8 mouse cellular contexts compared by ENCODE assay signal in the genomic region with DNA sequence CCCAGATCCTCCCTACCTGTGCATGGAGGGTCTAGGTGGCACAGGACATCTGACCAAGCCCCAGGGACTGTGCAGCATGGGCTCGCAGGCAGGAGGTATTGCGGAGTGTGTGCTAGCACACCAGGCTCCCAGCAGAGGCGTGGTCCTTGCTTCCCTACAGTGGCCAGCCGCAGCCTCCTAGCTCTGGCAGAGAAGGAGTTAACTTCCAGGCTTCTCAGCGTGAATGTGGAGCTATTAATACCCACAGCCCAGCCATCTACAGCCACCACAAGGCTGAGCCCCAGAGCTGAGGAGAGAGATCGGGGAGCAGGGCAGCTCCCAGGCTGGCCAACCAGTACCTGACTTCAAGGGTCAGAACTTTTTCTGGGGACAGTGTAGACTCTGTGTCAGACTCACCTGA. TPM values are rescaled to one million over a fixed set of nuclear protein-coding genes. Genes with fewer than 3 reads are reported as not detected.
DNase-seq lines count a peak whose midpoint lies in the region; ATAC-seq lines count a peak whose summit lies in the region.

No protein-coding gene starts in this region.

- H3K9ac ChIP-seq in heart, embryonic 15.5 days, result peak overlapping the region; percentile 38
- no peak overlapping the region; the same call in 1 of the 2 replicates for H3K9ac ChIP-seq in midbrain, embryonic 14.5 days (replicated peaks; ENCODE audit: low read length)

- H3K9me3 ChIP-seq in embryonic facial prominence, embryonic 10.5 days, result no peaks in the 10 kb centered on the region
- no peaks in the 10 kb centered on the region for H3K9me3 ChIP-seq in heart, embryonic 15.5 days (replicated peaks)
- no peaks in the 10 kb centered on the region for H3K9me3 ChIP-seq in midbrain, embryonic 14.5 days (ENCODE audit: control insufficient read depth, low read length)

- DNase-seq in heart, adult 11 months, result peak; percentile 97
- no peak for DNase-seq in heart, postnatal 25 days (ENCODE audit: low spot score)
- peak; percentile 27 for DNase-seq in embryonic facial prominence, embryonic 10.5 days (ENCODE audit: low spot score)
- DNase-seq in midbrain, embryonic 14.5 days, result peak; percentile 50
- DNase-seq in adrenal gland, postnatal 10 days, result no peak
- no peak for DNase-seq in layer of hippocampus, adult 8-10 months (ENCODE audit: low spot score in 2 of 2)
- no peak for DNase-seq in left cerebral cortex, postnatal 10 days (ENCODE audit: extremely low spot score in 1 of 2, low spot score in 2 of 2)

- H3K27me3 ChIP-seq in embryonic facial prominence, embryonic 10.5 days (replicated peaks; ENCODE audit: low read depth, poor library complexity, severe bottlenecking), result peaks cover 34% of the 10 kb centered on the region
- H3K27me3 ChIP-seq in heart, embryonic 15.5 days, result no peaks in the 10 kb centered on the region
- H3K27me3 ChIP-seq in midbrain, embryonic 14.5 days (ENCODE audit: control insufficient read depth, insufficient read depth, low read length), result no peaks in the 10 kb centered on the region

- H3K4me1 ChIP-seq in embryonic facial prominence, embryonic 10.5 days, result peaks cover 18% of the 10 kb centered on the region
- peaks cover 28% of the 10 kb centered on the region for H3K4me1 ChIP-seq in heart, embryonic 15.5 days (replicated peaks)
- H3K4me1 ChIP-seq in midbrain, embryonic 14.5 days (ENCODE audit: control insufficient read depth, insufficient read depth, low read length), result 0 out of 2 replicates have a peak, but pooled peaks cover 4% of the 10 kb centered on the region

- H3K36me3 ChIP-seq in embryonic facial prominence, embryonic 10.5 days (replicated peaks), result no peaks in the 10 kb centered on the region
- no peaks in the 10 kb centered on the region for H3K36me3 ChIP-seq in heart, embryonic 15.5 days
- no peaks in the 10 kb centered on the region for H3K36me3 ChIP-seq in midbrain, embryonic 14.5 days (ENCODE audit: control insufficient read depth, insufficient read depth, low read length)

- H3K4me3 ChIP-seq in embryonic facial prominence, embryonic 10.5 days, result 0 out of 2 replicates have a peak overlapping the region, but pooled peaks have one; percentile 4
- H3K4me3 ChIP-seq in heart, embryonic 15.5 days, result peak overlapping the region; percentile 52
- H3K4me3 ChIP-seq in midbrain, embryonic 14.5 days (replicated peaks; ENCODE audit: low read depth, low read length), result no peak overlapping the region

- intact Hi-C loops in heart, postnatal 25 days (cut with DNase I), result loop anchor here (2.0 kb wide), 1 partner anchor 31 kb away; no protein-coding TSS in a partner anchor
- intact Hi-C loops in left cerebral cortex, postnatal 10 days (cut with DNase I), result no loop called here

- 6% methylated on average over 6 of the region's 6 CpGs for WGBS in embryonic facial prominence, embryonic 10.5 days
- WGBS in heart, embryonic 15.5 days, result 5% methylated on average over 6 of the region's 6 CpGs
- WGBS in midbrain, embryonic 14.5 days, result 6% methylated on average over 6 of the region's 6 CpGs

- no peak overlapping the region for H3K27ac ChIP-seq in embryonic facial prominence, embryonic 10.5 days (replicated peaks)
- peak overlapping the region; percentile 65 for H3K27ac ChIP-seq in heart, embryonic 15.5 days
- no peak overlapping the region for H3K27ac ChIP-seq in midbrain, embryonic 14.5 days (replicated peaks; ENCODE audit: low read depth, low read length)

- peak overlapping the region; percentile 67 for H3K4me2 ChIP-seq in heart, embryonic 15.5 days
- H3K4me2 ChIP-seq in midbrain, embryonic 14.5 days (ENCODE audit: low read length), result peak overlapping the region; percentile 17

- ATAC-seq in heart, embryonic 15.5 days (replicated peaks; ENCODE audit: insufficient number of reproducible peaks, insufficient read depth, low FRiP score, low read depth), result peak; percentile 61
- no peak for ATAC-seq in midbrain, embryonic 14.5 days (ENCODE audit: low FRiP score, low TSS enrichment)

RNA-seq across cellular contexts. Expression of gene Sbk1, which starts 24.3 kb away (rescaled TPM):
- total RNA-seq in heart, postnatal 25 days (2021), result 10 to 100 TPM; 76.5 to 86.4 TPM
- polyA plus RNA-seq in embryonic facial prominence, embryonic 10.5 days (2016; fragmentation: Nextera tagmentation; extraction: Ambion mirVana), result 91.0 and 102 TPM in 2 replicates
- 11.2 and 16.4 TPM in 2 replicates for polyA plus RNA-seq in heart, embryonic 15.5 days (2015; fragmentation: Nextera tagmentation; extraction: Ambion mirVana)
- 391 and 401 TPM in 2 replicates for polyA plus RNA-seq in midbrain, embryonic 14.5 days (2014; fragmentation: Nextera tagmentation; extraction: Ambion mirVana)
- total RNA-seq in adrenal gland, postnatal 10 days (2021), result 10 to 100 TPM; 40.7 to 52.5 TPM
- 10 to 100 TPM; 56.4 to 75.1 (median 65.6) TPM for total RNA-seq in layer of hippocampus, adult 8-10 months (2022)
- 100 to 1,000 TPM; 142 to 147 TPM for total RNA-seq in left cerebral cortex, postnatal 10 days (2021)

RNA-seq across cellular contexts. Expression of gene Xpo6, which starts 47.8 kb away (rescaled TPM):
- 10 to 100 TPM; 19.2 to 23.7 TPM for total RNA-seq in heart, postnatal 25 days (2021)
- 70.2 and 74.3 TPM in 2 replicates for polyA plus RNA-seq in embryonic facial prominence, embryonic 10.5 days (2016; fragmentation: Nextera tagmentation; extraction: Ambion mirVana)
- 21.9 and 35.4 TPM in 2 replicates for polyA plus RNA-seq in heart, embryonic 15.5 days (2015; fragmentation: Nextera tagmentation; extraction: Ambion mirVana)
- 64.2 and 65.1 TPM in 2 replicates for polyA plus RNA-seq in midbrain, embryonic 14.5 days (2014; fragmentation: Nextera tagmentation; extraction: Ambion mirVana)
- 10 to 100 TPM; 68.7 to 91.2 TPM for total RNA-seq in adrenal gland, postnatal 10 days (2021)
- total RNA-seq in layer of hippocampus, adult 8-10 months (2022), result 10 to 100 TPM; 89.1 to 99.7 (median 96.2) TPM
- 100 to 1,000 TPM; 101 to 103 TPM for total RNA-seq in left cerebral cortex, postnatal 10 days (2021)

Comparison
In these comparisons a context has a peak if more than half of its experiments do, and no peak if none do; other contexts are left out.
1. DNase-seq: peak in heart, adult 11 months (single experiment), embryonic facial prominence, embryonic 10.5 days (single experiment) and midbrain, embryonic 14.5 days (single experiment); none in heart, postnatal 25 days (single experiment), adrenal gland, postnatal 10 days (single experiment), layer of hippocampus, adult 8-10 months (0 of 2) and left cerebral cortex, postnatal 10 days (0 of 2).